In the genomic region with DNA sequence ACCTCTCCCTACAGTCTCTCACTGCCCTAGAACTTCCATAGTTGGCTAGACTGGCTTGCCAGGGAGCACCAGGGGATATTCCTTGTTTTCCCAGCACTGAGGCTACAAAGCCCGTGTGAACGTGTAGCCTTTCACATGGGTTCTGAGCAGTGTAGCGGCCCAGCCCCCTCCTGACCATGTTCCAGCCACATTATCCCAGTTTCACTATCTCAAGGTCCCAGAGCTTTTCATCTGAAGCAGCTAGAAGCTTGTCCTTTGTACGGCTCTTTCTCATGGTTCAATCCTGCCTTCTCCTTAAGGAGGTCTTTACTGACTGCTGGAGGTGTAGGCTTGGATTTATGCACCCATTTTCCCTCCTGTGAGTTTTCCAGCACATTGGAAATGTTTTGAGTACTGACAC, we compare ENCODE assay signal across 21 mouse cellular contexts.
"Had no signal": no experiment of that assay in that cellular context is flagged by ENCODE, and none has a peak within 500 bp of the region (broad histone marks: within the 10 kb centered on the region; RNA-seq: fewer than 3 reads in every experiment).

No protein-coding gene starts in this region.

- H3K4me3 ChIP-seq: limb, embryonic 12.5 days; limb, embryonic 15.5 days; stomach, embryonic 15.5 days had no signal

- DNase-seq: kidney, adult 2 months; kidney, postnatal 25 days; left cerebral cortex, postnatal 4 days; liver, postnatal 0 days; lung, embryonic 14.5 days; midbrain, embryonic 14.5 days; retina, postnatal 1 day; right cerebral cortex, postnatal 25 days; spleen, adult 18-20 months; thymus, adult 2 months; thymus, postnatal 14 days; thymus, postnatal 4 days had no signal

- H3K9me3 ChIP-seq: limb, embryonic 12.5 days; limb, embryonic 15.5 days; stomach, embryonic 15.5 days had no signal

- H3K4me1 ChIP-seq: limb, embryonic 12.5 days; limb, embryonic 15.5 days; stomach, embryonic 15.5 days had no signal

- H3K9ac ChIP-seq: limb, embryonic 12.5 days; limb, embryonic 15.5 days; liver, embryonic 14.5 days; liver, postnatal 0 days; lung, embryonic 14.5 days; stomach, embryonic 15.5 days had no signal

- H3K27me3 ChIP-seq: limb, embryonic 12.5 days; limb, embryonic 15.5 days; stomach, embryonic 15.5 days had no signal

- H3K27ac ChIP-seq: kidney, postnatal 0 days; limb, embryonic 12.5 days; limb, embryonic 15.5 days; liver, embryonic 14.5 days; macrophage; stomach, embryonic 15.5 days had no signal

- H3K4me2 ChIP-seq: limb, embryonic 12.5 days; limb, embryonic 15.5 days; liver, embryonic 11.5 days; lung, embryonic 14.5 days; stomach, embryonic 15.5 days had no signal

- ATAC-seq: intestine, postnatal 0 days; liver, postnatal 0 days; lung, postnatal 0 days had no signal
